Mouse (Mus musculus) limb, embryonic 14.5 days (tissue): ENCODE data around the gene Fam117a. TPM values are rescaled to one million over a fixed set of nuclear protein-coding genes. Genes with fewer than 3 reads are reported as not detected.
"Not testable (repeated sequence)": the region's sequence is repeated elsewhere in the genome, so short reads cannot be mapped to it uniquely, and the experiment has no call there.

Experiments
- ATAC-seq: fragments of 200-750 bp; cut with Nextera tagmentation; 2 replicates; pipeline ENCODE4 v1.8.0; 2017; ENCODE audit warnings: low read depth, moderate number of reproducible peaks, moderate TSS enrichment; ENCODE audit not compliant: low FRiP score
- DNase-seq: peaks from one replicate; pipeline ENCODE4 v3.0.0-alpha.2; 2015; ENCODE audit warnings: low spot score
- H3K27ac ChIP-seq: fragments of 300-500 bp; sonication (generic); replicated peaks from 2 replicates; pipeline ENCODE4 v1.5.1; 2014; ENCODE audit warnings: low read depth, mild to moderate bottlenecking, low read length, moderate library complexity, mixed read lengths
- H3K27me3 ChIP-seq: fragments of 300-500 bp; sonication (generic); 2 replicates; pipeline ENCODE4 v1.6.1; 2014; ENCODE audit warnings: low read length, mixed read lengths; ENCODE audit not compliant: control insufficient read depth, insufficient read depth
- H3K36me3 ChIP-seq: fragments of 300-500 bp; sonication (generic); 2 replicates; pipeline ENCODE4 v1.6.1; 2014; ENCODE audit warnings: mild to moderate bottlenecking, low read length, moderate library complexity, mixed read lengths; ENCODE audit not compliant: control insufficient read depth, insufficient read depth
- H3K4me1 ChIP-seq: fragments of 300-500 bp; sonication (generic); 2 replicates; pipeline ENCODE4 v1.6.1; 2014; ENCODE audit warnings: antibody characterized with exemption, low read length, mixed read lengths; ENCODE audit not compliant: control insufficient read depth, insufficient read depth
- H3K4me2 ChIP-seq: fragments of 300-500 bp; sonication (generic); replicated peaks from 2 replicates; pipeline ENCODE4 v1.6.1; 2014; ENCODE audit warnings: low read depth, mild to moderate bottlenecking, low read length, moderate library complexity; ENCODE audit not compliant: severe bottlenecking
- H3K4me3 ChIP-seq: fragments of 300-500 bp; sonication (generic); replicated peaks from 2 replicates; pipeline ENCODE4 v1.5.1; 2014; ENCODE audit warnings: low read length
- H3K9ac ChIP-seq: fragments of 300-500 bp; sonication (generic); 2 replicates; pipeline ENCODE4 v1.6.1; 2014; ENCODE audit warnings: mild to moderate bottlenecking, low read depth, low read length, moderate library complexity; ENCODE audit not compliant: severe bottlenecking
- H3K9me3 ChIP-seq: fragments of 300-500 bp; sonication (generic); 2 replicates; pipeline ENCODE4 v1.6.1; 2016; ENCODE audit warnings: low read length; ENCODE audit not compliant: control insufficient read depth
- POLR2A ChIP-seq: fragments of 200-500 bp; IDR thresholded peaks from 2 replicates; pipeline ENCODE4 v1.8.0; 2012; ENCODE audit warnings: inconsistent platforms, mild to moderate bottlenecking, moderate library complexity, borderline replicate concordance; ENCODE audit not compliant: insufficient read depth, insufficient read length; ENCODE audit errors: extremely low read depth
- WGBS: fragments of 180-500 bp; shearing (Covaris S2); extraction: QIAGEN DNeasy Blood & Tissue Kit; methylation state at CpG from one replicate; pipeline ENCODE4 v1.1.7; 2014; 5-methylcytosine and 5-hydroxymethylcytosine counted together
- polyA plus RNA-seq, 2 experiments: library from polyadenylated mRNA; depleted of rRNA in 1 of 2; stranded (reverse) in 1 of 2; unstranded in 1 of 2; fragments of >200 nt; fragmentation: Nextera tagmentation in 1 of 2; extraction: Ambion mirVana in 1 of 2; gene quantifications; 2 replicates each; pipeline versions ENCODE4 v1.2.1 to v1.2.3; 2012 to 2014

Gene Fam117a
- polyA plus RNA-seq, 2 experiments: 19.3 to 48.3 TPM

DNA sequence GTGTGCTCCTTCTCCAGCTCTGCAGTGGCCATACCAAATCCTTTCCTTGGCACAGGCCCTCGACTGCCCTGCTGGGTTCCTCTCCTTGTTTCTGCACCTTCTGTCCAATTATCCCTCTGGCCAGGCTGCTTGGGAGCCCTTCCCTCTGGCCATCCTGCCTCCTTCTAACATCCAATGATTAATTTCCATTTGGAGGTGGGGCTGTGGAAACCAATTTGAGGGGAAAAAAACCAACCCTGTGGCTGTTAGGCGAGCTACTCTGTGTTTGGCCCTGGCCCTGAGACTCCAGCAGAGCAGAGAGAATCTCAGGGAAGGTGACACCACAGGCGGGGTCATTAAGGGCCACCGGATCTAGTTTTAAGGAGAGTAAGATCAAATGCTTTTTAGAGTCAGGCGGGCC is 65.4 kb downstream of the Fam117a start:
- H3K4me1 ChIP-seq: no peaks in the 10 kb centered on the region
- H3K36me3 ChIP-seq: no peaks in the 10 kb centered on the region
- H3K27me3 ChIP-seq: no peaks in the 10 kb centered on the region
- 12% methylated on average over 5 of the region's 5 CpGs for WGBS
- H3K9me3 ChIP-seq: no peaks in the 10 kb centered on the region
- no peak overlapping the region for H3K27ac ChIP-seq
- no peak for DNase-seq
- no peak for ATAC-seq
- H3K9ac ChIP-seq: no peak overlapping the region
- no peak for TF ChIP-seq POLR2A
- H3K4me2 ChIP-seq: no peak overlapping the region
- H3K4me3 ChIP-seq: no peak overlapping the region

DNA sequence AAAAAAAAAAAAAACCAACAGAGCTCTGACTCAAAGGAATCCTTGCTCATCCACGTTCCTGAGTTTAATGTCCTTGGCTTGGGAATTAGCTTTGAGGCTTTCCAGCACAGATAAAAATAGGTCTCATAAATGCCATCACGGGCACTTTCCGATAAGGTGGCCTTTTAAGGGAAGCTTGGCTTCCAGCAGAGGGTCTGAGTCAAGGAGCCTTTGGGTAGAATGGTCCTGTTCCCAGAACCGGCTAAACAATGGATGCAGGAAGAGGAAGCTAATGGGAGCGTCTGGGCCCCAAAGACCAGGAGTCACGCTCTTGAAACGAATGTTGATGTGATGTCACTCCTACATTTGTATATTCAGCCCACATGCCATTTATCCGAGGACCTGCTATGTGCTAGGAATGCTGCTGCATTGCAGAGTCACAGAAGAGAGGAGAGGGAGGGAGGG is 65.9 kb downstream of the Fam117a start:
- no peak overlapping the region for H3K4me3 ChIP-seq
- H3K27me3 ChIP-seq: no peaks in the 10 kb centered on the region
- no peak overlapping the region for H3K9ac ChIP-seq
- 26% methylated on average over 8 of the region's 8 CpGs for WGBS
- TF ChIP-seq POLR2A: no peak
- DNase-seq: no peak
- H3K4me1 ChIP-seq: no peaks in the 10 kb centered on the region
- no peak overlapping the region for H3K4me2 ChIP-seq
- no peak for ATAC-seq
- H3K9me3 ChIP-seq: no peaks in the 10 kb centered on the region
- H3K27ac ChIP-seq: no peak overlapping the region
- H3K36me3 ChIP-seq: no peaks in the 10 kb centered on the region

DNA sequence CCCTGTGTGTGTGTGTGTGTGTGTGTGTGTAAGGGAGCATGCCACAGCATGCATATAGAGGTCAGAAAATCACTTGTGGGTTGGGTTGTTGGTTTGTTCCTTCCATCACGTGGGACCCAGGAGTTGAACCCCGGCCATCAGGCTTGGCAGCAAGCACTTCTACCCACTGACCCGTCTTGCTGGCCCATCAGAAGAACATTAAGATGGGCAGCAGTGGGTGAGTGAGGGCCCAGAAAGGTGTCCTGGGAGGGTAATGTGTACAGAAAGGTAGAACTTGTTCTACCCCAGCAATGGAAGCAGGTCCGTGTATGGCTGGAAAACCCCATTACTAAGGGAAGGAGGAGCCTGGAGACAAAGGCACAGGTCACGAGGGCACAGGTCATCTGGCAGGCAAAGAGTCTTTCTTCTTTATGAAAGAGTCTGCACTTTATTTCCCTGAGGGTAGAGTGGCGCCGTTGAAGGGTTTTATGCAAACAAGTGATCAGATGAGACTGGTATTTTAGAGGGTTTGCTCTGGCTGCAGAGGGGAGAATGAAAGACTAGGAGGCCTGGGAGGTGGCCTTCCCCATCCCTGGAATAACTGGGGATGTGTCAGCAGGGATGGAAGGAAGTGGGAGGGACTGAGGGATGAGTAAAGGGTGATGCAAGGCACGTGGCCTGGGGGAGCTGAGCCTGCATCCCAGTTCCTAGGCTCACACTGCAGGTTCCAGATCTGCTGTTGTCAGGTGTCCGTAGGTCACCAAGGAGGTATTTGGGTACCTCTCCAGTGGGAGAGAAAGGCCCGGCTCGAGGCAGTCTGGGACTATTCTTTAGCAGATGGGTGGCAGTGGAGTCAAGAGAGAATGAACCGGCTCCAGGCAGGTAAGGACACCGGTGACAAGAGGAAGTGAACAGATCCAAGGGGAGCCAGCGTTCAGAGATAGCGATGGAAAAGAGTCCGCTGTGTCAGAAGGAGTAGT is 66.8 kb downstream of the Fam117a start:
- Histone ChIP-seq H3K4me2 (no peak overlapping the region), H3K27ac (no peak overlapping the region), H3K4me3 (no peak overlapping the region), H3K9me3 (no peaks in the 10 kb centered on the region), H3K4me1 (no peaks in the 10 kb centered on the region), H3K27me3 (no peaks in the 10 kb centered on the region), H3K9ac (no peak overlapping the region), H3K36me3 (no peaks in the 10 kb centered on the region)
- ATAC-seq (no peak), DNase-seq (no peak)
- no peak for TF ChIP-seq POLR2A
- WGBS: 72% methylated on average over 16 of the region's 16 CpGs

DNA sequence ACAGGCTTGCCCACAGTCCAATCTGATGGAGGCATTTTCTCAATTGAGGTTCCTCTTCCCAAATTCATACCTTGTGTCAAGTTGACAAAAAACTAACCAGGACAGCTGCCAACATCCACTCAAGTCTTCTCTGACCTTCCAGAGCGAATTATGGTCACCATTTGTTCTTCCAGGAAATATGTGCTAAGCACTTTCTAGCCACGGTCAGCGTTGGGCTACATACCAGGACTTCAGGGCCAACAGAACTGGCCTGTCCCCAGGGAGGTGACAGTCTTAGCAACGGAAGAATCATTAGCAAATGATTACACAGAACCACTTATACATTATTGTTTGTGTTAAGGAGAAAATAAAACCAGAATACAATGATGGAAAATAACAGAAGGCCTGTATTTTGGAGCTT is 69.0 kb downstream of the Fam117a start:
- no peaks in the 10 kb centered on the region for H3K36me3 ChIP-seq
- 71% methylated on average over 4 of the region's 4 CpGs for WGBS

DNA sequence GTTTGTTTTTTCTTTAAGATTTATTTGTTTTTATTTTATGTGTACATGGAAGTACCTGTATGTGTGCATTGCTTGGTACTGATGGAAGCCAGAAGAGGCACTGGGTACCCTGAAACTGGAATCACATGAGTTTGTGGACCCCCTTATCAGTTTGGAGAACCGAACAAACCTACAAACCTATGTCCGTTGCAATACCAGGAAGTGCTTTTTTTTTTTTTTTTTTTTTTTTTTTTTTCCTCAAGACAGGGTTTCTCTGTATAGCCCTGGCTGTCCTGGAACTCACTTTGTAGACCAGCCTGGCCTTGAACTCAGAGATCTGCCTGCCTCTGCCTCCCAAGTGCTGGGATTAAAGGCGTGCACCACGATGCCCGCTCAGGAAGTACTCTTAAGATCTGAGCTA is 69.6 kb downstream of the Fam117a start:
- DNase-seq, ATAC-seq: not testable (repeated sequence)
- WGBS: 96% methylated on average over 5 of the region's 5 CpGs

More for the DNA sequence above, 69.0 kb downstream of the Fam117a start:
- Histone ChIP-seq H3K9ac (no peak overlapping the region), H3K4me3 (no peak overlapping the region), H3K27me3 (no peaks in the 10 kb centered on the region), H3K27ac (no peak overlapping the region), H3K4me1 (no peaks in the 10 kb centered on the region), H3K9me3 (no peaks in the 10 kb centered on the region), H3K4me2 (no peak overlapping the region)
- ATAC-seq (no peak), DNase-seq (no peak)
- no peak for TF ChIP-seq POLR2A

More for the DNA sequence above, 69.6 kb downstream of the Fam117a start:
- H3K36me3 ChIP-seq, H3K27ac ChIP-seq, H3K4me3 ChIP-seq, H3K4me1 ChIP-seq, H3K27me3 ChIP-seq, H3K9ac ChIP-seq, H3K9me3 ChIP-seq, H3K4me2 ChIP-seq: not testable (repeated sequence)
